Mouse (Mus musculus): ENCODE measurements around the gene Slc5a2.

Gene Slc5a2

GRCm38 (mm10) chr7:128251946-128252345 is 13.5 kb upstream of the Slc5a2 start:
- no peak for DNase-seq (ENCODE audit: low spot score)

GRCm38 (mm10) chr7:128252609-128253008 is 12.8 kb upstream of the Slc5a2 start:
- DNase-seq (ENCODE audit: low spot score), result peak; percentile 59

GRCm38 (mm10) chr7:128254978-128255377 is 10.5 kb upstream of the Slc5a2 start:
- DNase-seq (ENCODE audit: low spot score), result no peak

- no peak for DNase-seq (ENCODE audit: low spot score)
These were observed 9.7 kb upstream of the Slc5a2 start for GRCm38 (mm10) chr7:128255757-128256156.

- DNase-seq (ENCODE audit: low spot score), result no peak
These were observed 8.6 kb upstream of the Slc5a2 start for GRCm38 (mm10) chr7:128256783-128257334.

GRCm38 (mm10) chr7:128266056-128266455 is 599 bp downstream of the Slc5a2 start:
- DNase-seq (ENCODE audit: low spot score), result no peak

GRCm38 (mm10) chr7:128267391-128267790 is 1.9 kb downstream of the Slc5a2 start:
- DNase-seq (ENCODE audit: low spot score), result no peak

- DNase-seq (ENCODE audit: low spot score), result no peak
These were observed 2.4 kb downstream of the Slc5a2 start for GRCm38 (mm10) chr7:128267813-128268212.

- DNase-seq (ENCODE audit: low spot score), result no peak
These were observed 5.0 kb downstream of the Slc5a2 start for GRCm38 (mm10) chr7:128270431-128270850.

GRCm38 (mm10) chr7:128271496-128271895 is 6.0 kb downstream of the Slc5a2 start:
- no peak for DNase-seq (ENCODE audit: low spot score)

GRCm38 (mm10) chr7:128276051-128276450 is 10.6 kb downstream of the Slc5a2 start:
- DNase-seq (ENCODE audit: low spot score), result no peak

GRCm38 (mm10) chr7:128279750-128280149 is 14.3 kb downstream of the Slc5a2 start:
- no peak for DNase-seq (ENCODE audit: low spot score)

- no peak for DNase-seq (ENCODE audit: low spot score)
These were observed 16.3 kb downstream of the Slc5a2 start for GRCm38 (mm10) chr7:128281765-128282164.

- no peak for DNase-seq (ENCODE audit: low spot score)
These were observed 17.2 kb downstream of the Slc5a2 start for GRCm38 (mm10) chr7:128282532-128283244.

- DNase-seq (ENCODE audit: low spot score), result no peak
These were observed 18.6 kb downstream of the Slc5a2 start for GRCm38 (mm10) chr7:128284047-128284446.

- no peak for DNase-seq (ENCODE audit: low spot score)
These were observed 19.6 kb downstream of the Slc5a2 start for GRCm38 (mm10) chr7:128285060-128285459.

- DNase-seq (ENCODE audit: low spot score), result no peak
These were observed 23.6 kb downstream of the Slc5a2 start for GRCm38 (mm10) chr7:128288923-128289544.

- no peak for DNase-seq (ENCODE audit: low spot score)
These were observed 29.3 kb downstream of the Slc5a2 start for GRCm38 (mm10) chr7:128294785-128295184.

- DNase-seq (ENCODE audit: low spot score), result no peak
These were observed 31.1 kb downstream of the Slc5a2 start for GRCm38 (mm10) chr7:128296514-128296913.

- DNase-seq (ENCODE audit: low spot score), result no peak
These were observed 31.8 kb downstream of the Slc5a2 start for GRCm38 (mm10) chr7:128297291-128297616.

- peak; percentile 68 for DNase-seq (ENCODE audit: low spot score)
These were observed 32.4 kb downstream of the Slc5a2 start, which contains the start of gene BC017158 for GRCm38 (mm10) chr7:128297617-128298480. Gene BC017158 (minus strand): TSS chr7:128298170.

All from T-cell, adult 2 months (primary cell).